Mouse (Mus musculus) lung, postnatal 36 days (tissue): Measurements from ENCODE around the gene Slc20a1.

Source experiments
- DNase-seq: peaks from one replicate; pipeline ENCODE4 v3.0.0; 2022; ENCODE audit warnings: mixed read lengths

Gene Slc20a1

GRCm38 (mm10) chr2:129258056-129258455 lies 59.5 kb downstream of the Slc20a1 start:
- DNase-seq: no peak

- DNase-seq: peak; percentile 87
Measured at GRCm38 (mm10) chr2:129258475-129259211, 60.1 kb downstream of the Slc20a1 start.

- DNase-seq: no peak
Measured at GRCm38 (mm10) chr2:129260646-129261045, 62.1 kb downstream of the Slc20a1 start.
